Mouse (Mus musculus) forebrain, embryonic 15.5 days (tissue): ENCODE data around the gene Chfr. TPM values are rescaled to one million over a fixed set of nuclear protein-coding genes. Genes with fewer than 3 reads are reported as not detected.

Source experiments
- ATAC-seq: fragments of 200-750 bp; cut with Nextera tagmentation; replicated peaks from 2 replicates; pipeline ENCODE4 v1.8.0; 2017; ENCODE audit warnings: mild to moderate bottlenecking, moderate TSS enrichment, moderate library complexity
- H3K27ac ChIP-seq: fragments of 300-500 bp; sonication (generic); replicated peaks from 2 replicates; pipeline ENCODE4 v1.5.1; 2015; ENCODE audit warnings: mild to moderate bottlenecking, inconsistent platforms
- H3K27me3 ChIP-seq: fragments of 300-500 bp; sonication (generic); 2 replicates; pipeline ENCODE4 v1.6.1; 2015; ENCODE audit warnings: inconsistent platforms
- H3K36me3 ChIP-seq: fragments of 300-500 bp; sonication (generic); 2 replicates; pipeline ENCODE4 v1.6.1; 2015; ENCODE audit warnings: mild to moderate bottlenecking, inconsistent platforms
- H3K4me1 ChIP-seq: fragments of 300-500 bp; sonication (generic); 2 replicates; pipeline ENCODE4 v1.6.1; 2015; ENCODE audit warnings: inconsistent platforms
- H3K4me2 ChIP-seq: fragments of 300-500 bp; sonication (generic); replicated peaks from 2 replicates; pipeline ENCODE4 v1.6.1; 2015; ENCODE audit warnings: mild to moderate bottlenecking, inconsistent platforms
- H3K4me3 ChIP-seq: fragments of 300-500 bp; sonication (generic); 2 replicates; pipeline ENCODE4 v1.5.1; 2015; ENCODE audit warnings: mild to moderate bottlenecking, inconsistent platforms
- H3K9ac ChIP-seq: fragments of 300-500 bp; sonication (generic); replicated peaks from 2 replicates; pipeline ENCODE4 v1.6.1; 2015; ENCODE audit warnings: mild to moderate bottlenecking, inconsistent platforms
- H3K9me3 ChIP-seq: fragments of 300-500 bp; sonication (generic); 2 replicates; pipeline ENCODE4 v1.6.1; 2016; ENCODE audit warnings: inconsistent platforms
- WGBS: fragments of 180-500 bp; shearing (Covaris S2); methylation state at CpG from one replicate; pipeline ENCODE4 v1.1.7; 2015; ENCODE audit warnings: mixed read lengths; 5-methylcytosine and 5-hydroxymethylcytosine counted together
- polyA plus RNA-seq: library from polyadenylated mRNA; unstranded; fragments of >200 nt; fragmentation: Nextera tagmentation; extraction: Ambion mirVana; gene quantifications from 2 replicates; pipeline ENCODE4 v1.2.1, GENCODE M21; 2015

Chfr gene
- polyA plus RNA-seq, 1 experiment from 2014 or later, result 86.9 TPM

DNA sequence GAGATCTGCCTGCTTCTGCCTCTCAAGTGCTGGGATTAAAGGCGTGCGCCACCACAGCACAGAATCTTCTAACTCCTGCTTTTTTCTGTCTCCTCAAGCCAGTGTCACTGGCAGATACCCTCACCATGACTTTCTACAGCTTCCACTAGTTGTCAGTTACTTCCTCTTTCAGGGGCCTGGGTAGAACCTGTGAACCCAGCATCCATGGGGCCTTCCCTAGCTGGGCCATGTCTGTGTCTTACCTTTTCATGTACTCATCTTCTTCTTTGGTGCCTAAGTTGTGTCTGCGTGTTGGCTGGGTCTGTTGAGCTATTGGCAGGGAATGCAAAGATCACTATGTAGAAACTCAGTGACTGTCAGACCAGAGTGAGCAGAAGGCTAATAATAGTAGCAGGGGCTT, 2.2 kb downstream of the Chfr start:
- H3K9me3 ChIP-seq, result no peaks in the 10 kb centered on the region
- no peaks in the 10 kb centered on the region for H3K27me3 ChIP-seq
- peaks cover 14% of the 10 kb centered on the region for H3K4me1 ChIP-seq
- no peak overlapping the region for H3K4me2 ChIP-seq
- 98% methylated on average over 3 of the region's 3 CpGs for WGBS
- no peak for ATAC-seq
- H3K4me3 ChIP-seq, result no peak overlapping the region
- H3K27ac ChIP-seq, result no peak overlapping the region
- H3K36me3 ChIP-seq, result peaks cover 25% of the 10 kb centered on the region
- H3K9ac ChIP-seq, result no peak overlapping the region

GRCm38 (mm10) chr5:110139325-110139724, 3.7 kb downstream of the Chfr start:
- Histone ChIP-seq H3K4me3 (no peak overlapping the region), H3K4me1 (peaks cover 14% of the 10 kb centered on the region), H3K27ac (no peak overlapping the region), H3K4me2 (no peak overlapping the region), H3K9ac (no peak overlapping the region), H3K27me3 (no peaks in the 10 kb centered on the region), H3K36me3 (peaks cover 37% of the 10 kb centered on the region), H3K9me3 (no peaks in the 10 kb centered on the region)
- ATAC-seq, result no peak
- 98% methylated on average over 3 of the region's 3 CpGs for WGBS

GRCm38 (mm10) chr5:110140424-110140823, 4.8 kb downstream of the Chfr start:
- Histone ChIP-seq H3K9me3 (no peaks in the 10 kb centered on the region), H3K27ac (no peak overlapping the region), H3K9ac (no peak overlapping the region), H3K27me3 (no peaks in the 10 kb centered on the region), H3K4me3 (no peak overlapping the region), H3K4me2 (no peak overlapping the region), H3K4me1 (peaks cover 12% of the 10 kb centered on the region), H3K36me3 (peaks cover 45% of the 10 kb centered on the region)
- WGBS, result 95% methylated on average over 7 of the region's 7 CpGs
- no peak for ATAC-seq

- Histone ChIP-seq H3K4me2 (no peak overlapping the region), H3K4me3 (no peak overlapping the region), H3K4me1 (no peaks in the 10 kb centered on the region), H3K9ac (no peak overlapping the region), H3K36me3 (peaks cover 62% of the 10 kb centered on the region), H3K27ac (no peak overlapping the region), H3K27me3 (no peaks in the 10 kb centered on the region), H3K9me3 (no peaks in the 10 kb centered on the region)
- ATAC-seq, result no peak
- WGBS, result 94% methylated on average over 2 of the region's 2 CpGs
Measured at GRCm38 (mm10) chr5:110142309-110142708, 6.7 kb downstream of the Chfr start.

- Histone ChIP-seq H3K27me3 (no peaks in the 10 kb centered on the region), H3K4me1 (no peaks in the 10 kb centered on the region), H3K9ac (no peak overlapping the region), H3K4me2 (no peak overlapping the region), H3K9me3 (no peaks in the 10 kb centered on the region), H3K4me3 (no peak overlapping the region), H3K27ac (no peak overlapping the region), H3K36me3 (peaks cover 68% of the 10 kb centered on the region)
- ATAC-seq, result no peak
- 93% methylated on average over 5 of the region's 5 CpGs for WGBS
Measured at GRCm38 (mm10) chr5:110143007-110143406, 7.4 kb downstream of the Chfr start.

- no peak overlapping the region for H3K9ac ChIP-seq
- H3K27ac ChIP-seq, result no peak overlapping the region
- no peak overlapping the region for H3K4me3 ChIP-seq
- no peak for ATAC-seq
- H3K9me3 ChIP-seq, result no peaks in the 10 kb centered on the region
- 99% methylated on average over 4 of the region's 4 CpGs for WGBS
- peaks cover 68% of the 10 kb centered on the region for H3K36me3 ChIP-seq
- H3K4me1 ChIP-seq, result no peaks in the 10 kb centered on the region
- no peaks in the 10 kb centered on the region for H3K27me3 ChIP-seq
- no peak overlapping the region for H3K4me2 ChIP-seq
Measured at GRCm38 (mm10) chr5:110169374-110169773, 33.7 kb downstream of the Chfr start.

- Histone ChIP-seq H3K27ac (peak within 1 kb of the TSS; percentile 70), H3K9me3 (no peaks in the 10 kb centered on the region), H3K9ac (peak within 1 kb of the TSS; percentile 87), H3K27me3 (no peaks in the 10 kb centered on the region), H3K4me3 (peak within 1 kb of the TSS; percentile 95), H3K4me1 (peaks cover 23% of the 10 kb centered on the region), H3K4me2 (peak within 1 kb of the TSS; percentile 73), H3K36me3 (peaks cover 7% of the 10 kb centered on the region)
- ATAC-seq, result peak; percentile 99
- under 1% methylated on average over 41 of the region's 41 CpGs for WGBS
Measured at GRCm38 (mm10) chr5:110176362-110177020, 40.8 kb downstream of the Chfr start, which contains the start of gene Golga3. Gene Golga3, plus strand, starts transcription at chr5:110176701.

DNA sequence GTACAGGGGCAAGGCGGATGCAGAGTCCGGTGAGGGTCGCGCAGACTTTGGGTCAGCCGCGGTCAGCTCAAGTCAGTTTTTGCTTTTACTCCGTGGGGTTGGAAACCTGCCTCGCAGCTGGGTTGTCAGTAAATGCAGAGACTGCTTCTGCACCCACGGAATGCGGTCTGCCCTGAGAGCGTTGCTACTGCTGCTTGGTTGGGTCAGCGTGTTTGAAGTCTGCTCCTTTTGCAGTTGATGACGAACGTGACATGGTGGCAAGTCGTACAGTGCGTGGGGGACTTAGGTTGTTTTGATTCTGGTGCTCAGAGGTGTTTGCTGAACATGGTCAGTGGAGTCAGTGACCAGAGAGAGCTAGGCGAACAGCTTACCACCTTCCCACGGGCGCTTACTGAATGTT, 41.4 kb downstream of the Chfr start:
- H3K4me1 ChIP-seq, result peaks cover 23% of the 10 kb centered on the region
- H3K36me3 ChIP-seq, result peaks cover 5% of the 10 kb centered on the region; the same call in 1 of the 2 replicates
- WGBS, result 3% methylated on average over 19 of the region's 19 CpGs
- peak overlapping the region; percentile 70 for H3K27ac ChIP-seq
- peak overlapping the region; percentile 73 for H3K4me2 ChIP-seq
- H3K9me3 ChIP-seq, result no peaks in the 10 kb centered on the region
- no peaks in the 10 kb centered on the region for H3K27me3 ChIP-seq
- H3K4me3 ChIP-seq, result peak overlapping the region; percentile 95
- ATAC-seq, result peak; percentile 11; the same call in 1 of the 2 replicates
- peak overlapping the region; percentile 87 for H3K9ac ChIP-seq

- H3K4me3 ChIP-seq, result no peak overlapping the region
- peaks cover 23% of the 10 kb centered on the region for H3K4me1 ChIP-seq
- 92% methylated on average over 2 of the region's 2 CpGs for WGBS
- no peak overlapping the region for H3K27ac ChIP-seq
- no peaks in the 10 kb centered on the region for H3K27me3 ChIP-seq
- no peak overlapping the region; the same call in 1 of the 2 replicates for H3K9ac ChIP-seq
- H3K4me2 ChIP-seq, result no peak overlapping the region
- ATAC-seq, result no peak
- H3K36me3 ChIP-seq, result peaks cover 6% of the 10 kb centered on the region; the same call in 1 of the 2 replicates
- no peaks in the 10 kb centered on the region for H3K9me3 ChIP-seq
Measured at GRCm38 (mm10) chr5:110178628-110179027, 43.0 kb downstream of the Chfr start.

DNA sequence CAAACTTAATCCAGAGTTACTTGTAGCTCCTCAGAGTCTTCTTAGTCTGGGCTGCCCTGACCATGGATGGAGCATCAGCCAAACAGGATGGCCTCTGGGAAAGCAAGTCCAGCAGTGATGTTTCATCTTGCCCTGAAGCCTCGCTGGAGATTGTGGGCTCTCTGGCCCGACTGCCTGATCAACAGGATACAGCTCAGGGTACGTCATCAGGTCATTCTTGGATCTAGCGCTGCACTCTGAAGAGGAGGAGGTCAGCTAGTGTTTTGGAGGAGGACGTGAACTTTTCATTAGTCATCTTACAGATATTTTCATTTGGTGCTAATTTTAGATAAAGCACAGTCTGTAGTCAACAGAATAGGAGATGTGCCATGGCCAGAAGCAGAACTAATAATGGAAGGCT, 46.1 kb downstream of the Chfr start:
- ATAC-seq, result no peak
- H3K9me3 ChIP-seq, result no peaks in the 10 kb centered on the region
- 93% methylated on average over 5 of the region's 5 CpGs for WGBS

GRCm38 (mm10) chr5:110203164-110203895, 67.7 kb downstream of the Chfr start:
- no peaks in the 10 kb centered on the region for H3K9me3 ChIP-seq
- no peak overlapping the region for H3K9ac ChIP-seq
- WGBS, result 88% methylated on average over 10 of the region's 10 CpGs
- H3K4me1 ChIP-seq, result no peaks in the 10 kb centered on the region
- no peak overlapping the region for H3K4me2 ChIP-seq
- no peaks in the 10 kb centered on the region for H3K27me3 ChIP-seq
- peaks cover 81% of the 10 kb centered on the region for H3K36me3 ChIP-seq
- H3K4me3 ChIP-seq, result no peak overlapping the region
- ATAC-seq, result no peak
- H3K27ac ChIP-seq, result no peak overlapping the region

More for the DNA sequence above, 46.1 kb downstream of the Chfr start:
- H3K9ac ChIP-seq, result no peak overlapping the region
- H3K4me1 ChIP-seq, result peaks cover 18% of the 10 kb centered on the region
- H3K4me3 ChIP-seq, result no peak overlapping the region
- H3K27ac ChIP-seq, result no peak overlapping the region
- no peaks in the 10 kb centered on the region for H3K27me3 ChIP-seq
- peaks cover 31% of the 10 kb centered on the region for H3K36me3 ChIP-seq
- no peak overlapping the region for H3K4me2 ChIP-seq

DNA sequence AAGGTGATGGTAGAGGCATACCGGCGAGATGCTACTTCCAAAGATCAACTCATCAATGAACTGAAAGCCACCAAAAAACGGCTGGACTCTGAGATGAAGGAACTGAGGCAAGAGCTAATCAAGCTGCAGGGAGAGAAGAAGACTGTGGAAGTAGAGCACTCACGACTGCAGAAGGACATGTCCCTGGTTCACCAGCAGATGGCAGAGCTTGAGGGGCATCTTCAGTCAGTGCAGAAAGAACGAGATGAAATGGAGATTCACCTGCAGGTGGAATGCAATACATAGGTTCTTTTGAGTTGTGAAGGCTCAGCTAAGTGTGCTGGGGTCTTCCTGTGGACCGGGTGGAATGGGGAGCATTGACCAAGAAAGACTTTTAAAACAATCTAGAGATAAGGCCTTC, 69.1 kb downstream of the Chfr start:
- 81% methylated on average over 6 of the region's 6 CpGs for WGBS
- no peak for ATAC-seq

More for the DNA sequence above, 69.1 kb downstream of the Chfr start:
- Histone ChIP-seq H3K4me3 (no peak overlapping the region), H3K4me1 (no peaks in the 10 kb centered on the region), H3K36me3 (peaks cover 92% of the 10 kb centered on the region), H3K9me3 (no peaks in the 10 kb centered on the region), H3K27ac (no peak overlapping the region), H3K27me3 (no peaks in the 10 kb centered on the region), H3K4me2 (no peak overlapping the region), H3K9ac (no peak overlapping the region)
